In the genomic region with DNA sequence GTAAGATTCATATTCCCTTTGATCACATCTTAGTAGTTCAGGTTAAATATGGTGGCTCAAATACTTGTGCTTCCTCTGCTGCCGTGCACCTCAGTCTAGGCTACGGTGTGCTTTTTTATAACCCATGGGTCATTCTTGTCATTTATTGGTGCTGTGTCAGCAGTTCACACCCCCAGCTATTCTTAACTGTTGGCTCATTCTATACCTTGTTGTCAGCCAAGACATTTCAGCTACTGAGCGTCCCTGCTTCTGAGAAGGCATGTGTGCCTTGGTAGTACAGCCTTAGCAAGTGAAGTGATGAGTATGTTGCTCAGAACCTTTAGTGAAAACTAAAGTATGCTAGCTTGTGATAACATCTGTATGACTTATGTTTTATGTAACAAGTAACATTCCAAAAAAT, we compare ENCODE assay signal across 14 mouse cellular contexts. TPM values are rescaled to one million over a fixed set of nuclear protein-coding genes. Genes with fewer than 3 reads are reported as not detected.
DNase-seq lines count a peak whose midpoint lies in the region; TF ChIP-seq lines count a peak whose summit lies in the region.
"Had no signal": no experiment of that assay in that cellular context is flagged by ENCODE, and none has a peak within 500 bp of the region (broad histone marks: within the 10 kb centered on the region; RNA-seq: fewer than 3 reads in every experiment).

No protein-coding gene starts in this region.

- no peak overlapping the region for H3K27ac ChIP-seq in heart, embryonic 10.5 days
- H3K27ac ChIP-seq in cerebellum, adult 2 months (ENCODE audit: insufficient read depth, low read length), result peak overlapping the region; percentile 81; the same call in 1 of the 2 replicates
- H3K27ac ChIP-seq in left cerebral cortex, adult 2 months, result no peak overlapping the region
- H3K27ac ChIP-seq: limb, embryonic 12.5 days; stomach, embryonic 15.5 days had no signal

- WGBS in heart, embryonic 10.5 days, result 43% methylated on average over 3 of the region's 3 CpGs
- WGBS in cerebellum, adult 2 months, result 3% methylated on average over 3 of the region's 3 CpGs

- H3K27me3 ChIP-seq in heart, embryonic 10.5 days (ENCODE audit: insufficient read depth, poor library complexity, severe bottlenecking), result no peaks in the 10 kb centered on the region
- no peaks in the 10 kb centered on the region for H3K27me3 ChIP-seq in cerebellum, adult 2 months (ENCODE audit: control insufficient read depth, insufficient read depth, low read length)
- H3K27me3 ChIP-seq: heart, embryonic 15.5 days; limb, embryonic 12.5 days; stomach, embryonic 15.5 days had no signal

- no peak for TF ChIP-seq CTCF in cerebellum, adult 2 months (IDR thresholded peaks at IDR 0.05; ENCODE audit: borderline replicate concordance, insufficient read depth, low read depth, low read length)
- no peak for TF ChIP-seq CTCF in left cerebral cortex, adult 2 months (IDR thresholded peaks at IDR 0.05)

- H3K9me3 ChIP-seq in heart, embryonic 10.5 days, result no peaks in the 10 kb centered on the region
- H3K9me3 ChIP-seq: heart, embryonic 15.5 days; limb, embryonic 12.5 days; stomach, embryonic 15.5 days had no signal

- TF ChIP-seq POLR2A in cerebellum, adult 2 months (IDR thresholded peaks at IDR 0.05; ENCODE audit: borderline replicate concordance, insufficient read depth, low read length), result no peak

- no peak overlapping the region for H3K4me3 ChIP-seq in heart, embryonic 10.5 days
- H3K4me3 ChIP-seq in cerebellum, adult 2 months (replicated peaks; ENCODE audit: insufficient read depth, low read depth, low read length), result no peak overlapping the region
- H3K4me3 ChIP-seq in left cerebral cortex, adult 2 months, result no peak overlapping the region
- H3K4me3 ChIP-seq: heart, embryonic 15.5 days; limb, embryonic 12.5 days; stomach, embryonic 15.5 days had no signal

- H3K36me3 ChIP-seq in heart, embryonic 10.5 days, result peaks cover 33% of the 10 kb centered on the region

- H3K4me1 ChIP-seq in heart, embryonic 10.5 days, result peaks cover 14% of the 10 kb centered on the region
- H3K4me1 ChIP-seq in cerebellum, adult 2 months (ENCODE audit: control insufficient read depth, insufficient read depth, low read length), result peaks cover 6% of the 10 kb centered on the region
- H3K4me1 ChIP-seq: limb, embryonic 12.5 days; stomach, embryonic 15.5 days had no signal

- peak; percentile 12 for DNase-seq in adrenal gland, postnatal 10 days
- no peak for DNase-seq in adrenal gland, postnatal 36 days
- peak; percentile 92 for DNase-seq in heart, adult 11 months
- no peak for DNase-seq in heart, embryonic 10.5 days (ENCODE audit: low spot score)
- peak; percentile 47 to 77 for DNase-seq in cerebellum, adult 2 months
- DNase-seq in induced T-regulatory cell, adult 2 months (ENCODE audit: low read depth), result peak; percentile 28
- DNase-seq in left cerebral cortex, adult 2 months (ENCODE audit: extremely low spot score in 1 of 2, low spot score in 2 of 2), result no peak
- no peak for DNase-seq in kidney, postnatal 4 days
- DNase-seq: kidney, adult 11 months; lung, adult 18-20 months; right cerebral cortex, postnatal 25 days had no signal

- intact Hi-C loops in left cerebral cortex, adult 2 months (cut with DNase I), result loop anchor here (5.0 kb wide), 1 partner anchor 143 kb away; no protein-coding TSS in a partner anchor

RNA-seq across cellular contexts. Expression of a gene that starts 17.7 kb away (rescaled TPM):
- total RNA-seq in adrenal gland, postnatal 10 days (2021), result 100 to 1,000 TPM; 111 to 130 TPM
- 100 to 1,000 TPM; 117 to 215 TPM for total RNA-seq in adrenal gland, postnatal 36 days (2021)
- 120 and 122 TPM in 2 replicates for polyA plus RNA-seq in heart, embryonic 10.5 days (2016; fragmentation: Nextera tagmentation; extraction: Ambion mirVana)
- polyA plus RNA-seq in cerebellum, adult 2 months (2012; rRNA removed), result 109 and 111 TPM in 2 replicates
- total RNA-seq in left cerebral cortex, adult 2 months (2021), result 100 to 1,000 TPM; 343 to 346 TPM

Comparison
In these comparisons a context has a peak if more than half of its experiments do, and no peak if none do; other contexts are left out.
1. DNase-seq: peak in adrenal gland, postnatal 10 days (single experiment), heart, adult 11 months (single experiment), cerebellum, adult 2 months (2 of 2) and induced T-regulatory cell, adult 2 months (single experiment); none in adrenal gland, postnatal 36 days (0 of 2), heart, embryonic 10.5 days (single experiment), left cerebral cortex, adult 2 months (0 of 2) and kidney, postnatal 4 days (0 of 2).